ENCODE assay signal across 8 mouse cellular contexts in the genomic region with DNA sequence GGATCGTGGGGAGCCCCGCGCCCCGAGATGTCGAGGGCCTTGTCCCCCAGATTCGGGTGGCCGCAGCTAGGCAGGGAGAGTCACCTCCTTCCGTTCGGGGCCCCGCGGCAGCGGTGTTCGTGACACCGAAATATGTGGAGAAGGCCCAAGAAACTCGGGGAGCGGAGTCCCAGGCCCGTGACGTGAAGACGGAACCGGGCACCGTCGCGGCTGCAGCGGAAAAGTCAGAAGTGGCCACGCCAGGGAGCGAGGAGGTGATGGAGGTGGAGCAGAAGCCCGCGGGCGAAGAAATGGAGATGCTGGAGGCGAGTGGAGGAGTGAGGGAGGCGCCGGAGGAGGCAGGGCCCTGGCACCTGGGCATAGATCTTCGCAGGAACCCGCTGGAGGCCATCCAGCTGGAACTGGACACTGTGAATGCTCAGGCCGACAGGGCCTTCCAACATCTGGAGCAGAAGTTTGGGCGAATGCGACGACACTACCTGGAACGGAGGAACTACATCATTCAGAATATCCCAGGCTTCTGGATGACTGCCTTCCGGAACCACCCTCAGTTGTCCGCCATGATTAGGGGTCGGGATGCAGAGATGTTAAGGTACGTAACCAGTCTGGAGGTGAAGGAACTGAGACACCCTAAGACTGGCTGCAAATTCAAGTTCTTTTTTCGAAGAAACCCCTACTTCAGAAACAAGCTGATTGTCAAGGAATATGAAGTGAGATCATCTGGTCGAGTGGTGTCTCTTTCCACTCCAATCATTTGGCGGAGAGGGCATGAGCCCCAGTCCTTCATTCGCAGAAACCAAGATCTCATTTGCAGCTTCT. TPM values are rescaled to one million over a fixed set of nuclear protein-coding genes. Genes with fewer than 3 reads are reported as not detected.
A peak's percentile ranks its signal among the peaks of the same experiment; 100 is the strongest.
DNase-seq lines count a peak whose midpoint lies in the region; ATAC-seq and TF ChIP-seq lines count a peak whose summit lies in the region.

No protein-coding gene starts in this region.

- no peak for TF ChIP-seq CTCF in E14TG2a.4 (conservative IDR thresholded peaks at IDR 0.05; ENCODE audit: low read length)

- H3K9me3 ChIP-seq in E14TG2a.4 (ENCODE audit: low read length), result no peaks in the 10 kb centered on the region
- no peaks in the 10 kb centered on the region for H3K9me3 ChIP-seq in embryonic facial prominence, embryonic 13.5 days
- H3K9me3 ChIP-seq in heart, embryonic 12.5 days (replicated peaks), result no peaks in the 10 kb centered on the region
- H3K9me3 ChIP-seq in kidney, embryonic 15.5 days (replicated peaks), result no peaks in the 10 kb centered on the region
- H3K9me3 ChIP-seq in liver, embryonic 15.5 days (replicated peaks), result no peaks in the 10 kb centered on the region

- H3K4me2 ChIP-seq in embryonic facial prominence, embryonic 13.5 days, result peak overlapping the region; percentile 92
- peak overlapping the region; percentile 94 for H3K4me2 ChIP-seq in heart, embryonic 12.5 days
- peak overlapping the region; percentile 75 for H3K4me2 ChIP-seq in kidney, embryonic 15.5 days
- peak overlapping the region; percentile 85 for H3K4me2 ChIP-seq in liver, embryonic 15.5 days

- peak overlapping the region; percentile 88 for H3K27ac ChIP-seq in embryonic facial prominence, embryonic 13.5 days
- H3K27ac ChIP-seq in heart, embryonic 12.5 days (ENCODE audit: poor library complexity, severe bottlenecking), result peak overlapping the region; percentile 86
- peak overlapping the region; percentile 67 for H3K27ac ChIP-seq in kidney, embryonic 15.5 days
- peak overlapping the region; percentile 93 for H3K27ac ChIP-seq in liver, embryonic 15.5 days (replicated peaks)

- H3K36me3 ChIP-seq in E14TG2a.4 (ENCODE audit: insufficient read depth, low read length), result peaks cover 34% of the 10 kb centered on the region
- peaks cover 7% of the 10 kb centered on the region for H3K36me3 ChIP-seq in embryonic facial prominence, embryonic 13.5 days
- peaks cover 10% of the 10 kb centered on the region for H3K36me3 ChIP-seq in heart, embryonic 12.5 days
- peaks cover 11% of the 10 kb centered on the region for H3K36me3 ChIP-seq in kidney, embryonic 15.5 days
- H3K36me3 ChIP-seq in liver, embryonic 15.5 days (replicated peaks), result peaks cover 7% of the 10 kb centered on the region; the same call in 1 of the 2 replicates

- peaks cover 33% of the 10 kb centered on the region for H3K4me1 ChIP-seq in E14TG2a.4 (replicated peaks; ENCODE audit: low read depth, low read length)
- peaks cover 18% of the 10 kb centered on the region for H3K4me1 ChIP-seq in embryonic facial prominence, embryonic 13.5 days
- H3K4me1 ChIP-seq in heart, embryonic 12.5 days (replicated peaks), result peaks cover 13% of the 10 kb centered on the region
- peaks cover 18% of the 10 kb centered on the region for H3K4me1 ChIP-seq in kidney, embryonic 15.5 days
- peaks cover 21% of the 10 kb centered on the region for H3K4me1 ChIP-seq in liver, embryonic 15.5 days (replicated peaks)

- WGBS in embryonic facial prominence, embryonic 13.5 days, result 3% methylated on average over 47 of the region's 47 CpGs
- WGBS in heart, embryonic 12.5 days, result 4% methylated on average over 47 of the region's 47 CpGs
- WGBS in kidney, embryonic 15.5 days, result 4% methylated on average over 47 of the region's 47 CpGs
- 4% methylated on average over 47 of the region's 47 CpGs for WGBS in liver, embryonic 15.5 days (ENCODE audit: insufficient replicate concordance)

- DNase-seq in adrenal gland, postnatal 14 days, result peak; percentile 70
- peak; percentile 58 for DNase-seq in naive thymus-derived CD4-positive, alpha-beta T cell, adult 2 months (ENCODE audit: low read depth)
- no peak for DNase-seq in Muller cell, postnatal 12 days (ENCODE audit: inconsistent ontology term)

- H3K27me3 ChIP-seq in E14TG2a.4 (ENCODE audit: insufficient read depth, low read length), result no peaks in the 10 kb centered on the region
- H3K27me3 ChIP-seq in embryonic facial prominence, embryonic 13.5 days, result no peaks in the 10 kb centered on the region
- no peaks in the 10 kb centered on the region for H3K27me3 ChIP-seq in heart, embryonic 12.5 days (replicated peaks)
- peaks cover 4% of the 10 kb centered on the region; the same call in 1 of the 2 replicates for H3K27me3 ChIP-seq in kidney, embryonic 15.5 days
- no peaks in the 10 kb centered on the region for H3K27me3 ChIP-seq in liver, embryonic 15.5 days

- ATAC-seq in embryonic facial prominence, embryonic 13.5 days (ENCODE audit: insufficient number of reproducible peaks, insufficient read depth, low FRiP score, low TSS enrichment, low read depth), result peak; percentile 15; the same call in 1 of the 2 replicates
- peak; percentile 55 for ATAC-seq in heart, embryonic 12.5 days (ENCODE audit: insufficient number of reproducible peaks, low FRiP score)
- ATAC-seq in kidney, embryonic 15.5 days (replicated peaks; ENCODE audit: low FRiP score), result peak; percentile 67
- peak; percentile 59 for ATAC-seq in liver, embryonic 15.5 days (ENCODE audit: insufficient read depth)

- H3K4me3 ChIP-seq in E14TG2a.4 (replicated peaks; ENCODE audit: low read length), result peak overlapping the region; percentile 98
- H3K4me3 ChIP-seq in embryonic facial prominence, embryonic 13.5 days, result peak overlapping the region; percentile 94
- peak overlapping the region; percentile 99 for H3K4me3 ChIP-seq in heart, embryonic 12.5 days
- H3K4me3 ChIP-seq in kidney, embryonic 15.5 days (replicated peaks), result peak overlapping the region; percentile 72
- peak overlapping the region; percentile 98 for H3K4me3 ChIP-seq in liver, embryonic 15.5 days (replicated peaks)

- peak overlapping the region; percentile 98 for H3K9ac ChIP-seq in embryonic facial prominence, embryonic 13.5 days
- H3K9ac ChIP-seq in heart, embryonic 12.5 days, result peak overlapping the region; percentile 97
- peak overlapping the region; percentile 77 for H3K9ac ChIP-seq in kidney, embryonic 15.5 days
- H3K9ac ChIP-seq in liver, embryonic 15.5 days, result peak overlapping the region; percentile 97

RNA-seq across cellular contexts. Expression of a gene that starts 0.6 kb away (rescaled TPM):
- 52.2 and 54.2 TPM in 2 replicates for total RNA-seq in adrenal gland, postnatal 14 days (2021)
- 82.9 and 91.2 TPM in 2 replicates for polyA plus RNA-seq in embryonic facial prominence, embryonic 13.5 days (2015; fragmentation: Nextera tagmentation; extraction: Ambion mirVana)
- 81.2 and 85.1 TPM in 2 replicates for polyA plus RNA-seq in heart, embryonic 12.5 days (2016; fragmentation: Nextera tagmentation; extraction: Ambion mirVana)
- 64.8 and 67.1 TPM in 2 replicates for polyA plus RNA-seq in kidney, embryonic 15.5 days (2015; fragmentation: Nextera tagmentation; extraction: Ambion mirVana)
- 26.2 and 27.2 TPM in 2 replicates for polyA plus RNA-seq in liver, embryonic 15.5 days (2015; fragmentation: Nextera tagmentation; extraction: Ambion mirVana)

RNA-seq across cellular contexts. Expression of a gene that starts 14.6 kb away (rescaled TPM):
- 12.5 and 16.1 TPM in 2 replicates for total RNA-seq in adrenal gland, postnatal 14 days (2021)
- 26.8 and 30.6 TPM in 2 replicates for polyA plus RNA-seq in embryonic facial prominence, embryonic 13.5 days (2015; fragmentation: Nextera tagmentation; extraction: Ambion mirVana)
- polyA plus RNA-seq in heart, embryonic 12.5 days (2016; fragmentation: Nextera tagmentation; extraction: Ambion mirVana), result 25.6 and 27.5 TPM in 2 replicates
- 11.2 and 14.8 TPM in 2 replicates for polyA plus RNA-seq in kidney, embryonic 15.5 days (2015; fragmentation: Nextera tagmentation; extraction: Ambion mirVana)
- polyA plus RNA-seq in liver, embryonic 15.5 days (2015; fragmentation: Nextera tagmentation; extraction: Ambion mirVana), result 0.55 and 0.76 TPM in 2 replicates

Comparison
In these comparisons a context has a peak if more than half of its experiments do, and no peak if none do; other contexts are left out.
1. ATAC-seq: peak in every context shown above with its lines; median percentile 67 in kidney, embryonic 15.5 days; 59 in liver, embryonic 15.5 days; 55 in heart, embryonic 12.5 days; 15 in embryonic facial prominence, embryonic 13.5 days.